Mouse (Mus musculus) central nervous system, embryonic 18 days (tissue): ENCODE measurements around the gene Chrnb1. TPM values are rescaled to one million over a fixed set of nuclear protein-coding genes. Genes with fewer than 3 reads are reported as not detected.

Source experiments
- polyA plus RNA-seq: library from polyadenylated mRNA; depleted of rRNA; stranded (reverse); fragments of >200 nt; gene quantifications from 2 replicates; pipeline ENCODE4 v1.2.3, GENCODE M21; 2012; rRNA removed

Chrnb1 gene
- 1.6 and 5.2 TPM in 2 replicates for polyA plus RNA-seq

DNA sequence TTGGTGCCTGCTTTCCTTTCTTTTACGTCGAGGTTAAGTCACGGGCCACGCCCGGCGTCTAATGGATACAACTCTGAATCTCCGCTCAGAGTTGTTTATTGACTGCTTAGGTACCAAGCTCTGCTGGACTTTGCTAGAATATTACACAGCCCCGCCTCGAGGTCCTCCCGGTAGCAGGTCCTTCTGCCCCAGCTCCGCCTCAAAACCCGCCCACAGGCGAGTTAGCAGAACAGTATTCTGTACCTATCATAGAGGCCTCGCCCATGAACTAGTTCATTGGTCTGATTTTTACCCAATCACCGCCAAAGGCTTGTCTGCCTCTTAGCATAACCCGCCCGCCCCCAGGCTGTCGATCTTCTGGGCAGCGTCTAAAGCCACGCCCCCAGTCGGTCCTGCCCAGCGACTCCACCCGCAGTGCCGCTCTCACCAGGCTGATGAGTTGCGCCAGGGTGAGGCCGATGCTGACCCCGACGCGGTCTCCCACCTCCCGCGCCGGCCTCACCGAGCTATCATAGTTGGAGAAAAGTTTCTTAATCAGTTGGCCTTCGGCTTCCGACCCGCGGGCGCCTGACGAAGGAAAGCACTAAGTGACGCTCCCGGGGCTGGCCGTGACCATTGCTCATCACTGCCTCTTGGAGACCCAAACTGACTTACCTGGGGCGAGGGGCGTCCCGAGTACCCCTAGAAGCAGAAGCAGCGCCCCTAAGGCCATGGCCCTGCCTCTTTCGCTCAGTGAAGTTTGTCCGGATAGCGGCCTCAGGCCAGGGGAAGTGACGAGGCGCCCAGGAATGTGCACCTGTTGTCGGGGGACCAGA lies at the start of gene Chrnb1:
TSS of gene Chrnb1 (minus strand) at position 776 of the 815 bp plus-strand sequence.

GRCm38 (mm10) chr11:69837952-69838713 lies 42.4 kb upstream of the Chrnb1 start, which contains the start of gene Tmem256:
Gene Tmem256 (plus strand): TSS chr11:69838514.

GRCm38 (mm10) chr11:69837604-69837951 lies 41.8 kb upstream of the Chrnb1 start, which contains the start of gene Nlgn2:
Gene Nlgn2 (minus strand): TSS chr11:69837784.

GRCm38 (mm10) chr11:69822080-69822479 lies 26.3 kb upstream of the Chrnb1 start, which contains the start of gene Spem1:
Gene Spem1 (minus strand): TSS chr11:69822180.

DNA sequence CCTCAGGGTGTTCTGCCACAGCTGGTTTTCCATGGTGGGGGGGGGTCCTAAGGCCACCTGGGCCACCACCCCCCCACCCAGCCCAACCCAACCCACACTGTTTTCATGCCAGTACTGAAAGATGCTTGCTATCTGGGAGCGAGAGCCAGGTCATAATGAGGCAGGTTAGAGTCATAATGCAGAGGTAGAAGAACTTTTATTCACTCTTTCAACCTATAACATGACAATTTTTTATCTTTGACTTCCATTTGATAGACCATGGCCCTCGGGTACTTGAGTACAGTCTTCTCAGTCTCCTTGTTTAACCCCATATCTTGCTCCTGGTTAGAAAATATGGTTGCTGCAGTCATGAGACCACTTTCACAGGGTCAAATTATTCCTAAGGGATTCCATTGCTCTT lies 22.6 kb upstream of the Chrnb1 start, which contains the start of gene Spem2:
TSS of gene Spem2 (minus strand) at position 101 of the 400 bp plus-strand sequence.

GRCm38 (mm10) chr11:69815155-69815554 lies 19.4 kb upstream of the Chrnb1 start, which contains the start of gene Gm39566:
Gene Gm39566 (minus strand): TSS chr11:69815298.

GRCm38 (mm10) chr11:69804972-69805909 lies 9.5 kb upstream of the Chrnb1 start, which contains the start of gene Tmem102:
Gene Tmem102 (minus strand): TSS chr11:69805624.

GRCm38 (mm10) chr11:69801379-69801977 lies 5.7 kb upstream of the Chrnb1 start, which contains the start of gene Fgf11:
Gene Fgf11 (minus strand): TSS chr11:69801857.

DNA sequence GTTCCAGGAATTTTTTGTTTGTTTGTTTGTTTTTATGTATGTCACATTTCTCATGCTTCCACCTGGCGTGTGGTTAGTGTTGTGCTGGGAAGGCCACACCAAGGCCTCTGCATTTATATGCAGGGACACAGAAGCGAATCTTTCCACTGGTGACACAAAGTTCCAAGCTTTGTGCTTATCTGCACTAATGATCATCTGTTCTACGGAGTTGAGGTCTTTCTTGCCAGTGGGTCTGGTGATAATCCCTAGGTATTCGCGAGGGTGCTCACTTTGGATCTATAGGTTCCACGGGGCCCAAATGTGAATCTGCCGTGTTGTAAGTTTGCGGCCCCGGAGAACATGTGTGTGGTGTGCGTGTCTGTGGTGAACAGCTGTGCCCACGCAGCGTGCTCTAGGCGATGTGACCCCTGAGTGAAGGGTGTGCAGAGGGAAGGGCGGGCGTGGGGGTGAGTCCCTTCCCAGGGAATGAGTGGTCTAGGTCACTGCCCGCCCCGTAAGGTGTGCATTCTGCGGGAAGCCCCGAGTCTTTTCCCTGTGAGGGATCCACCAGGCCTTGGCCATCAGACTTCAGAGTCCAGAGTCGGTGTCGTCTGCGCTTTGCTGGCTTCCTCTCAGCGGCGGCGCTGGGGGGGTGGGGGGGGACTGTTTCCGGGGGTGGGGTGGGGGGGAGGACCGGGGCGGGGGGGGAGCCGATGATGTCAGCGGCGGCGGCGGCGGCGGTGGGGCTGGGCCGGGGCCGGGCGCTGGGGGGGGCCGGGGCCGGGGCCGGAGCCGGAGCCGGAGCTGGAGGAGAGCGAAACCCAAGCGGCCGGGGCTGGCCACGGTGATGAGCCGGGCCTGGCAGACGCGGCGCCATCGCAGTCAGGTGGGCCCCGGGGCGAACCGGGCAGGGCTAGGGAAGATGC lies 30.3 kb downstream of the Chrnb1 start, which contains the start of gene Zbtb4:
TSS of gene Zbtb4 (plus strand) at position 692 of the 905 bp plus-strand sequence.

DNA sequence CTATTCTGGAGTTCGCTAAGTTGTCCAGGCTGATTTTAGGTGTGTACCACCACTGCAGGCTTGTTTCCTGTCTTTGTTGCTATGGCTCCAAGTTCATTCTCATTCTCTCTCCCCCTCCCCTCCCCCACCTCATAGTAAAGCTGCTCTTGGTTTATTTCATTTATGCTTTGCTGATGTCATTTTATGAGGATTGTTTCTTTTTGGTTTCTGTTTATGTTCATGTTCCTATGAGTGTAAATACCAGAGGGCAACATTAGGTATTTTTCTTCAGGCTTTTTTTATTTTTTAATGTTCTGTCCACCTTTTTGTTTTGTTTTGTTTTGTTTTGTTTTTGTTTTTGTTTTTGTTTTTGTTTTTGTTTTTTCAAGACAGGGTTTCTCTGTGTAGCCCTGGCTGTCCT lies 33.9 kb downstream of the Chrnb1 start, which contains the start of gene Slc35g3:
TSS of gene Slc35g3 (minus strand) at position 101 of the 400 bp plus-strand sequence.

GRCm38 (mm10) chr11:69758478-69758970 lies 37.2 kb downstream of the Chrnb1 start, which contains the start of gene Polr2a:
Gene Polr2a (minus strand): TSS chr11:69758637.

Other genes with a start within 250 kb of the Chrnb1 start
- 9.3 and 9.5 TPM in 2 replicates for gene Dnah2, start 246.8 kb downstream of the Chrnb1 start, polyA plus RNA-seq
- gene Efnb3, start 235.7 kb downstream of the Chrnb1 start, polyA plus RNA-seq, result 209 and 212 TPM in 2 replicates
- 15.4 and 16.4 TPM in 2 replicates for gene Wrap53, start 215.7 kb downstream of the Chrnb1 start, polyA plus RNA-seq
- gene Trp53, start 215.6 kb downstream of the Chrnb1 start, polyA plus RNA-seq, result 63.0 and 69.2 TPM in 2 replicates
- gene Atp1b2, start 190.0 kb downstream of the Chrnb1 start, polyA plus RNA-seq, result 95.2 and 95.8 TPM in 2 replicates
- not detected in 2 replicates for gene Shbg, start 178.0 kb downstream of the Chrnb1 start, polyA plus RNA-seq
- gene Sat2, start 173.9 kb downstream of the Chrnb1 start, polyA plus RNA-seq, result 16.5 and 16.9 TPM in 2 replicates
- gene Fxr2, start 163.0 kb downstream of the Chrnb1 start, polyA plus RNA-seq, result 121 and 125 TPM in 2 replicates
- gene Sox15, start 140.6 kb downstream of the Chrnb1 start, polyA plus RNA-seq, result 0.13 TPM in 1 of 2 replicates, not detected in the other
- gene Mpdu1, start 133.3 kb downstream of the Chrnb1 start, polyA plus RNA-seq, result 125 and 127 TPM in 2 replicates
- gene Cd68, start 129.8 kb downstream of the Chrnb1 start, polyA plus RNA-seq, result 6.1 and 7.5 TPM in 2 replicates
- 887 and 907 TPM in 2 replicates for gene Eif4a1, start 123.5 kb downstream of the Chrnb1 start, polyA plus RNA-seq
- 155 and 168 TPM in 2 replicates for gene Senp3, start 113.9 kb downstream of the Chrnb1 start, polyA plus RNA-seq
- gene Tnfsf13, start 110.2 kb downstream of the Chrnb1 start, polyA plus RNA-seq, result 0.79 and 1.1 TPM in 2 replicates
- gene Tnfsf12, start 100.1 kb downstream of the Chrnb1 start, polyA plus RNA-seq, result 7.0 and 7.1 TPM in 2 replicates
- 1.2 and 1.5 TPM in 2 replicates for gene Tnfsfm13, start 99.8 kb downstream of the Chrnb1 start, polyA plus RNA-seq
- gene Polr2a, start 37.3 kb downstream of the Chrnb1 start, polyA plus RNA-seq, result 20.4 and 20.9 TPM in 2 replicates
- gene Slc35g3, start 34.0 kb downstream of the Chrnb1 start, polyA plus RNA-seq, result 0.12 and 0.20 TPM in 2 replicates
- gene Zbtb4, start 30.0 kb downstream of the Chrnb1 start, polyA plus RNA-seq, result 15.8 and 16.1 TPM in 2 replicates
- gene Fgf11, start 5.9 kb upstream of the Chrnb1 start, polyA plus RNA-seq, result 23.7 and 27.4 TPM in 2 replicates
- gene Tmem102, start 9.7 kb upstream of the Chrnb1 start, polyA plus RNA-seq, result 0.13 and 0.25 TPM in 2 replicates
- not detected in 2 replicates for gene Gm39566, start 19.4 kb upstream of the Chrnb1 start, polyA plus RNA-seq
- not detected in 2 replicates for gene Spem2, start 22.5 kb upstream of the Chrnb1 start, polyA plus RNA-seq
- 1.3 and 1.5 TPM in 2 replicates for gene Spem1, start 26.2 kb upstream of the Chrnb1 start, polyA plus RNA-seq
- gene Nlgn2, start 41.8 kb upstream of the Chrnb1 start, polyA plus RNA-seq, result 90.2 and 112 TPM in 2 replicates
- gene Tmem256, start 42.6 kb upstream of the Chrnb1 start, polyA plus RNA-seq, result 232 and 256 TPM in 2 replicates
- 73.6 and 80.2 TPM in 2 replicates for gene Plscr3, start 50.4 kb upstream of the Chrnb1 start, polyA plus RNA-seq
- 0.04 and 0.18 TPM in 2 replicates for gene Tnk1, start 62.8 kb upstream of the Chrnb1 start, polyA plus RNA-seq
- gene Tmem95, start 82.1 kb upstream of the Chrnb1 start, polyA plus RNA-seq, result not detected in 2 replicates
- 1.2 TPM in 2 replicates for gene Kctd11, start 85.5 kb upstream of the Chrnb1 start, polyA plus RNA-seq
- 0.61 and 0.68 TPM in 2 replicates for gene Acap1, start 99.6 kb upstream of the Chrnb1 start, polyA plus RNA-seq
- gene 2810408A11Rik, start 105.0 kb upstream of the Chrnb1 start, polyA plus RNA-seq, result 5.3 and 5.6 TPM in 2 replicates
- gene Neurl4, start 105.1 kb upstream of the Chrnb1 start, polyA plus RNA-seq, result 111 and 113 TPM in 2 replicates
- 60.8 and 63.8 TPM in 2 replicates for gene Gps2, start 117.9 kb upstream of the Chrnb1 start, polyA plus RNA-seq
- gene Eif5a, start 126.0 kb upstream of the Chrnb1 start, polyA plus RNA-seq, result 777 and 816 TPM in 2 replicates
- gene Ybx2, start 139.9 kb upstream of the Chrnb1 start, polyA plus RNA-seq, result 48.3 and 53.7 TPM in 2 replicates
- gene Slc2a4, start 152.2 kb upstream of the Chrnb1 start, polyA plus RNA-seq, result 3.7 and 4.9 TPM in 2 replicates
- gene Cldn7, start 168.8 kb upstream of the Chrnb1 start, polyA plus RNA-seq, result 0.21 and 2.5 TPM in 2 replicates
- 93.3 and 102 TPM in 2 replicates for gene Ctdnep1, start 185.2 kb upstream of the Chrnb1 start, polyA plus RNA-seq
- 151 and 159 TPM in 2 replicates for gene Elp5, start 186.6 kb upstream of the Chrnb1 start, polyA plus RNA-seq
- 412 and 425 TPM in 2 replicates for gene Gabarap, start 195.2 kb upstream of the Chrnb1 start, polyA plus RNA-seq
- gene Phf23, start 199.8 kb upstream of the Chrnb1 start, polyA plus RNA-seq, result 41.8 and 47.6 TPM in 2 replicates
- gene Dvl2, start 204.7 kb upstream of the Chrnb1 start, polyA plus RNA-seq, result 26.9 and 34.5 TPM in 2 replicates
- 46.1 and 54.7 TPM in 2 replicates for gene Acadvl, start 219.5 kb upstream of the Chrnb1 start, polyA plus RNA-seq
- gene Dlg4, start 221.0 kb upstream of the Chrnb1 start, polyA plus RNA-seq, result 242 and 275 TPM in 2 replicates